Mouse (Mus musculus) ES-Bruce4 (cell line): ENCODE measurements around the gene Tent5a. TPM values are rescaled to one million over a fixed set of nuclear protein-coding genes. Genes with fewer than 3 reads are reported as not detected.

ENCODE experiments used
- H3K27ac ChIP-seq: 2 replicates; pipeline ENCODE4 v1.5.1; 2012; ENCODE audit warnings: low read length, inconsistent platforms; ENCODE audit not compliant: insufficient read depth
- H3K27me3 ChIP-seq: 2 replicates; pipeline ENCODE4 v1.6.1; 2012; ENCODE audit warnings: mild to moderate bottlenecking, low read length, inconsistent platforms; ENCODE audit not compliant: control insufficient read depth, poor library complexity, insufficient read depth, severe bottlenecking
- H3K36me3 ChIP-seq: 2 replicates; pipeline ENCODE4 v1.6.1; 2012; ENCODE audit warnings: inconsistent platforms, mild to moderate bottlenecking, low read length, moderate library complexity; ENCODE audit not compliant: control insufficient read depth, poor library complexity, insufficient read depth, severe bottlenecking
- H3K4me1 ChIP-seq: one replicate; pipeline ENCODE4 v1.8.1; 2011; ENCODE audit warnings: low read length; ENCODE audit not compliant: control insufficient read depth, insufficient read depth
- H3K4me3 ChIP-seq: 2 replicates; pipeline ENCODE4 v1.5.1; 2011; ENCODE audit warnings: low read depth, mild to moderate bottlenecking, low read length
- H3K9ac ChIP-seq: 2 replicates; pipeline ENCODE4 v1.6.1; 2012; ENCODE audit warnings: low read depth, mild to moderate bottlenecking, inconsistent platforms; ENCODE audit not compliant: poor library complexity, severe bottlenecking
- H3K9me3 ChIP-seq: replicated peaks from 2 replicates; pipeline ENCODE4 v1.6.1; 2012; ENCODE audit warnings: mild to moderate bottlenecking, low read length, inconsistent platforms; ENCODE audit not compliant: control insufficient read depth, poor library complexity, insufficient read depth, severe bottlenecking
- CTCF ChIP-seq: IDR thresholded peaks from one replicate; pipeline ENCODE4 v1.8.1; 2011; ENCODE audit warnings: low read depth, low read length
- EP300 ChIP-seq: IDR thresholded peaks from 2 replicates; pipeline ENCODE4 v1.6.1; 2011; ENCODE audit warnings: low read depth, low read length; ENCODE audit not compliant: insufficient read depth
- POLR2A ChIP-seq: IDR thresholded peaks from one replicate; pipeline ENCODE4 v1.8.1; 2011; ENCODE audit warnings: low read length; ENCODE audit not compliant: insufficient read depth
- polyA plus RNA-seq: library from polyadenylated mRNA; stranded (reverse); fragments of >200 nt; gene quantifications from 2 replicates; pipeline ENCODE4 v1.2.4, GENCODE M21; 2011; ENCODE audit warnings: low read depth; ENCODE audit not compliant: missing spikeins, insufficient read depth, insufficient read length

Tent5a gene
- polyA plus RNA-seq, 1 experiment: 1.3 TPM

DNA sequence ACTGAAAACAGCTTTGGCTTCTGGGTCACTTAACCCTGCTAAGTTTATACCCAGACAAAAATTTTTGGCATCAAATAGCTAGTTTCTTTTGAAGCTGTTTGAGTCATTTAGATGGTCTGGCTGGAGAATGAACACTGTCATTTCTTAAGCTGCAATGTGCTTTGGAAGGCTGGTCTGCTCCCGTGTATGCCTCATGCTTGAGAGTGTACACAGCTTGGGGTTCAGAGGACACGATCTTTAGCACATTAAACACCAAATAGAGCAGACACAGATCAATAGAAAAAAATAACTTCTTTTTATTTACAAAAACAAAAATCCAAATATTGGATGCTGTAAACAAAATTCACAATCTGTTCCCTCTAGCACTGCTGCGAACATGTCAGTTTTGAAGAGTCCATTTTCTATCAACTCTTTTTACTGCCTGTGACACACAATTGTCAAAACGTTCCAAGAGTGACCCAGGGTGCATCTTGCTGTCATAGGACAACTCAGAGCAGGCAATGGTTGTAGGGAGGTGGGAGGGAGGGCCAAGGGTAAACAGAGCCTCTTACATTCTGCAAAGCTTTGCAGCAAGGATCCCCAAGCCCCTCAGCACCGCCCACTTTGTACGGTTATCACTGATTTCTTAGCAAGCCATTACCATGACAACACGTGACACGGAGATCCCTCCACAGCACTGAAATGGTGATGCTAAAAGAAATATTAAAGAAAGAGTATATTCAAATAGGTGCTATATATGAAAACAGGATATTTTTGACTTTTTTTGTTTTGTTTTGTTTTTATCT lies 6.8 kb downstream of the Tent5a start:
- Histone ChIP-seq H3K27ac (no peak overlapping the region), H3K9ac (no peak overlapping the region), H3K9me3 (no peaks in the 10 kb centered on the region), H3K4me3 (no peak overlapping the region), H3K4me1 (no peaks in the 10 kb centered on the region), H3K27me3 (no peaks in the 10 kb centered on the region), H3K36me3 (no peaks in the 10 kb centered on the region)
- TF ChIP-seq EP300 (no peak), POLR2A (no peak), CTCF (no peak)

GRCm38 (mm10) chr9:85316122-85316521 lies 11.0 kb downstream of the Tent5a start:
- H3K9ac ChIP-seq: no peak overlapping the region
- no peaks in the 10 kb centered on the region for H3K4me1 ChIP-seq
- no peak overlapping the region for H3K4me3 ChIP-seq
- H3K27ac ChIP-seq: no peak overlapping the region
- H3K27me3 ChIP-seq: no peaks in the 10 kb centered on the region; the same call in 1 of the 2 replicates
- H3K36me3 ChIP-seq: no peaks in the 10 kb centered on the region
- TF ChIP-seq POLR2A: no peak
- H3K9me3 ChIP-seq: no peaks in the 10 kb centered on the region

DNA sequence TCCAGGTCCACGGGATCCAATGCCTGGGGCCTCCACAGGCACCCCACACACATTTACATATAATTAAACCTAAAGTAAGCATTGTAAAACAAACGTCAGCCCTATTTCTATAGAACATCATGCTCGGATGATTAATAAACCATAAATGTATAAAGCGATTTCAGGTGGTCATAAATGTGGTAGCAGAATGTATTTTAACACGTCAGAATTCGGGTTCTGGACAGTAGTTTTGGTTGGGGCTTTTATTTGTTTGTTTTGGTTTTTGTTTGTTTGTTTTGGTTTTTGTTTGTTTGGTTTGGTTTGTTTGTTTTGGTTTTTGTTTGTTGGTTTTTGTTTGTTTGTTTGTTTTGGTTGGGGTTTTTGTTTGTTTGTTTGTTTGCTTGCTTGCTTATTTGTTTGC lies 14.7 kb downstream of the Tent5a start, which contains the start of gene Gm11114:
Gene Gm11114 (plus strand): TSS at position 301 of the 400 bp plus-strand sequence.
- H3K27ac ChIP-seq: no peak within 1 kb of the TSS
- no peak within 1 kb of the TSS for H3K9ac ChIP-seq
- no peaks in the 10 kb centered on the region for H3K36me3 ChIP-seq
- TF ChIP-seq CTCF: no peak
- no peak for TF ChIP-seq POLR2A
- TF ChIP-seq EP300: no peak
- H3K9me3 ChIP-seq: no peaks in the 10 kb centered on the region
- no peak within 1 kb of the TSS for H3K4me3 ChIP-seq
- no peaks in the 10 kb centered on the region for H3K4me1 ChIP-seq
- H3K27me3 ChIP-seq: no peaks in the 10 kb centered on the region; the same call in 1 of the 2 replicates

DNA sequence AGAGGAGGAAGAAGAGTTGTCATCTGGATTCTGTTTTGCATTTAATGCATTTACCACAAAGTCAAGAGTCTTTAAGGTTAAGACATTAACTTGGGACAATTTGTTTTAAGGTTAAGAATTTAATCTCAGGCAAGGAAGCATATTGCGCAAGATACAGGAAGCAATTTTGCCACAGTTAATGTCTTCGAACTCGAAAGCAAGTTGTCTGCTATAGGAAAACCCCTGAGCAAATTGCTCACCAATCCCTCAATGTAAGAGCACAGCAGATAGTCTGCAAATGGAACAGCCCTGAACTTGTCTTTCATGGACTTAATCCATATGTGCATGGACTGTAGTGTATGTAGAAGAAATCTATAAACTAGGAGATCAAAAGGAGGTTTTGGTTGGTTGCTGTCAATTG lies 23.8 kb downstream of the Tent5a start:
- Histone ChIP-seq H3K4me1 (peaks cover 1% of the 10 kb centered on the region), H3K9ac (no peak overlapping the region), H3K27me3 (no peaks in the 10 kb centered on the region; the same call in 1 of the 2 replicates), H3K9me3 (no peaks in the 10 kb centered on the region), H3K36me3 (no peaks in the 10 kb centered on the region), H3K27ac (no peak overlapping the region), H3K4me3 (no peak overlapping the region)
- TF ChIP-seq EP300 (no peak), CTCF (no peak), POLR2A (no peak)

- H3K4me1 ChIP-seq: peaks cover 1% of the 10 kb centered on the region
- no peaks in the 10 kb centered on the region for H3K9me3 ChIP-seq
- H3K9ac ChIP-seq: no peak overlapping the region
- TF ChIP-seq EP300: no peak
- no peak overlapping the region for H3K4me3 ChIP-seq
- H3K27me3 ChIP-seq: no peaks in the 10 kb centered on the region; the same call in 1 of the 2 replicates
- no peaks in the 10 kb centered on the region for H3K36me3 ChIP-seq
- no peak overlapping the region for H3K27ac ChIP-seq
These were observed 24.3 kb downstream of the Tent5a start for GRCm38 (mm10) chr9:85302849-85303248.

GRCm38 (mm10) chr9:85274114-85274513 lies 53.0 kb downstream of the Tent5a start:
- Histone ChIP-seq H3K36me3 (no peaks in the 10 kb centered on the region), H3K27me3 (no peaks in the 10 kb centered on the region), H3K27ac (no peak overlapping the region), H3K9ac (no peak overlapping the region), H3K4me3 (no peak overlapping the region), H3K4me1 (no peaks in the 10 kb centered on the region), H3K9me3 (no peaks in the 10 kb centered on the region; the same call in 1 of the 2 replicates)
- TF ChIP-seq POLR2A: no peak
- TF ChIP-seq EP300: no peak
- TF ChIP-seq CTCF: no peak

Other genes starting within 250 kb of the Tent5a start
- gene Gm11114, start 14.6 kb downstream of the Tent5a start, polyA plus RNA-seq: not detected in 2 replicates